Mouse (Mus musculus): Measurements from ENCODE around the gene Stxbp3.
"Not testable (repeated sequence)": the region's sequence is repeated elsewhere in the genome, so short reads cannot be mapped to it uniquely, and the experiment has no call there.

Gene Stxbp3

DNA sequence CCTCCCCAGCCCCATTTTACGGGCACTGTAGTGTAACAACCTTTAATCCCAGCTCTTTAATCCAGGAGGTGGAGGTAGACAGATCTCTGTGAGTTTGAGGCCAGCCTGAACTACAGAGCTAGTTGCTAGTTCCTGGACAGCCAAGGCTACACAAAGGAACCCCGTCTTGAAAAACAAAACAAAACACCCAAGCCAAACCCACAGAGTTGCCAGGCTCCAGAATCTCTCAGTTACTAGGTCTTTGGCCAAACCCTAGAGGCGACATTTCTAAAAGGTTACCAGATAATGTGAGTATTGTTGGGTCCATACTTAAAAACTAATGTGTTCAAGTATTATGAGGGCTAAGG is 16.8 kb upstream of the Stxbp3 start:
- in situ Hi-C loops (cut with MboI, MseI): no loop called here

DNA sequence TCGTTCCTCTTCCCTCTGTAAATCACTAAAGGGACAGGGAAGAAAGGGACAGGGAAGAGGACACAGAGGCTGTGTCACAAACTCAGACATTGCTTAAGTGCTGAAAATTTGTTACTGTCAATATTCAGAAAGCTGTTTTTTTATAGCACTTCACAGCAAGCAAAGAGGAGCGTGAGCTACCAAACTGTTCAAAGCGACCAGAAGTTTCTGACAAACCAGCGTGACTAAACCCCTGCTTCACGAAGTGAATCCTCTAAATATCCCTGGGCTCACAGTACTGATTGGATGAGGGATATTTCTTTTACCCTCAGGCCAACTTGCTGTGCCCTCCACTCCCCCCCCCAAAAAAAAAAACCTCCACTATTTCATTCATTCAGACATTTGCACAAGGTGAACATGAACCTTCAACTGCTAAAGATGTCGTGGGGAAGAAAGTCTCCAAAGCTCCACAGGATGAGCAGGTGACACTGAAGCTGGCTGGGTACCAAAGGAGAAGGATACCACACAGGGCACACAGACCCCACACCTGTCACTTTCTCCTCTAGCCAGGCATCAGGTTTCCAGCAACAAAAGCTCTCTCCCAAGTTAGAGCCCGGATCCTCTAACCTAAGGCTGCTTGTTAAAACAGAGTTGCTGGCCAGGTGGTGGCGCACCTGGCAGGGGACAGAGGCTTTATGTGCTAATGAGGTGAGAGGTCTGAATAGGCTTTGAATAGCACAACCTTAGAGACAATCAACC is 16.2 kb upstream of the Stxbp3 start:
- in situ Hi-C loops (cut with MboI, MseI): no loop called here

DNA sequence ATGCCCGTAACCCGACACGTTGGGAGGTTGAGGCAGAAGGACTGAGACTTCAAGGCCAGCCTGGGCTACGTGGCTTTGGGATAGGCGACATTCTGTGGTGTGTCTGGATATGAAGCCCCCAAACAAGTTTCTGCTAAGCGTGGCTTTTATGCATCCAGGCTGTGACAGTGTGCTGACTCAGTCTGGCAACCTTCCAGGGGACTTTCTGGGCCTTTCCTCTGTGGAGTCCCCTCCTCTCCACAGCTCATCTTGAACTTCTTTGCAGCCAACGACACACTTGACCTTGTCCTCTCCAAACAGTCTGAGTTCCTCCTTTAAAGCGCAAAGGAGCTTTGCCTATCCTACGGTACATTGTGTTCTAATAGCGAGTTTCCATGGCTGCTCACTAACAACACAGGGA is 15.5 kb upstream of the Stxbp3 start:
- in situ Hi-C loops (cut with MboI, MseI): no loop called here

DNA sequence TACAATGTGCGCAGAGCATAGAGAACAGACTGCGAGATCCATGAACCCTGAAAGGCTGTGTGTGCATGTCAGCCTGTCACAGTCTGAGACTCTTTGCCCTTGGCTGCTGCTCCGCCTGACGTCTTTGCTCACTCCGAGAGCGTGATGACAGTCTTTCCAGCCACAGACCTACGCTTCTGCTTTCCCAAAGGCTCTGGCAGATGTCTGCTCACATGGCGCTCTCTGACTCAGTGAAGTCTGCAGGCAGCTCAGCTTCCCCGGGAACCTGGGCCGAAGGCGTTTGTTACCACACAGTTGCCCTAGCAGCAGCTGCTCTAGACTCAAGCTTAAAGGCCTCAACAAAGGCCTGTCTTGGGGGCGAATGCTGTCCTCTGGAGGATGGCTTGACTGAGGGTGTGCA is 15.0 kb upstream of the Stxbp3 start:
- in situ Hi-C loops (cut with MboI, MseI): no loop called here

DNA sequence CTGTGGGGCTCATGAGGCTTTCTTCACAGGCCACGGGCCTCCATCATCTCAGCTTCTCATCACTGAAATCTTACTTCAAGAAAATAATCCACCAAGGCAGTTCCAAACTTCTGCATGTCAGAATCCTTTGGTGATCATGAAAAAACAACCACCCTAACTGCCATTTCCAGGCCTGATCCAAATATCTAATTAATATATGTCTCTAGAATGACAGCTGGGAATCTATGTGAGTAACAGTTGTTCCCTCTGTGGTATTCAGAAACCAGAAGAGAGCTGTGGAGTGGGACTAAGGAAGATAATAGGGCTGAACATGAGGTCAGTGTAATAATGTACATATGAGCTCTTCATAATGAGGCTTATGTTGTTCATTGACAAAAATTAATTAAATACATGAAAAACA is 12.9 kb upstream of the Stxbp3 start:
- in situ Hi-C loops (cut with MboI, MseI): no loop called here

- in situ Hi-C loops (cut with MboI, MseI): no loop called here
These were observed 11.8 kb upstream of the Stxbp3 start for GRCm38 (mm10) chr3:108851996-108852697.

DNA sequence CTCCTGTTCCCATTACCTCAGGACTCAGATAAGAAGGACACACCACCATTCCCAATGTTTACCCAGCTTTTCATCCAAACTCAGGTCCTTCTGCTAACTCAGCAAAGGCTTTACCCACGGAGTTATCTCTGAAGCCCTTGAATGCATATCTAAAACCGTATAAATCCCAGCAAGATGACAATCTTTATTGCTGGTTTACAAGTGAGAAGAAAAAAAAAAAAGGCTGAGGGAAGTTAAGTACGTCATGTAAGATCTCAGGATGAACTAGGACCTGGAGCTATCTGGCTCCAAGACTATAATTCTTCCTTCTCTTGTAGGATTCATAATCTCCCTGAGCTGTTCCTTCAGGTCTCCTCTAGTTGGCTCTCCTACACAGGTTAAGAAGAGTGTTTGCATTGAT is 11.2 kb upstream of the Stxbp3 start:
- in situ Hi-C loops (cut with MboI, MseI): no loop called here

- in situ Hi-C loops (cut with MboI, MseI): no loop called here
These were observed 10.7 kb upstream of the Stxbp3 start for GRCm38 (mm10) chr3:108851075-108851474.

DNA sequence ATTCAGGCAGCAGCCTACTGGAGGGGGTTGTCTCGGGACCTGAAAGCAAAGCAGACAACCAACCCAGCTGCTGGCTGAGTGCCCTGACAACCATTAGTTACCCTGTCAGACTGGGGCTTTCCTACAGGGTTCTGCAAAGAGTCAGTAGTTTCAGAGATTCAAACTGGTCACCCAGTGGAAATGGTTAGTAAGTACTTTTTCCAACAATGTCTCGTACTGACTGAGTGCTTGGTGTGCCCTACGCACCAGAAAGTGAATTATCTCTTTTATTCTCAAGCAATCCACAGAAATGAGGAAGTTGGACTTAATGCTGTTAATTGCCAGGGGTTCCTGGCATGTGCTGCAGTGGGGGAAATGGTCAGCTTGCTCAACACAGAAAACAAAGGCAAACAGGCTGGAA is 10.2 kb upstream of the Stxbp3 start:
- in situ Hi-C loops (cut with MboI, MseI): no loop called here

- in situ Hi-C loops (cut with MboI, MseI): no loop called here
These were observed 6.3 kb upstream of the Stxbp3 start for GRCm38 (mm10) chr3:108846616-108847015.

DNA sequence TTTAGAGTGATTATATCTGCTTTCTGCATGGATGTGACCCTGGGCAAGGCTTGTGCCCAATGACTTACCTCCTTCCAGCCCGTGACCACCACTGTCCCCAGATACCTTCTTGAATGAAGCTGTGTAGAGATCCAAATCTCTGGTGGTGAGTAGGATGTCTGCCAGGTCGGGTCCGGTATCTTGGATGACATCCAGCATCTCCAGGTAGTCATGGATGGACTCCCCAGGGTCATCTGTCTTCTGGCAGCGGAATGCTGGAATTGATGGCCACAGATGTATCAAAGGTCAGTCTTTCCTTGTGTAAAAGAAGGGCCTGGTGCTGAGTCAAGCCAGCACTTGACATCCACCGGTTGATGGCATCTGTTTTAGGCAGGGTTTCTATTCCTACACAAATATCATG is 4.2 kb upstream of the Stxbp3 start:
- in situ Hi-C loops (cut with MboI, MseI): loop anchor here (5.0 kb wide), 1 partner anchor 43 kb away; no protein-coding TSS in a partner anchor

DNA sequence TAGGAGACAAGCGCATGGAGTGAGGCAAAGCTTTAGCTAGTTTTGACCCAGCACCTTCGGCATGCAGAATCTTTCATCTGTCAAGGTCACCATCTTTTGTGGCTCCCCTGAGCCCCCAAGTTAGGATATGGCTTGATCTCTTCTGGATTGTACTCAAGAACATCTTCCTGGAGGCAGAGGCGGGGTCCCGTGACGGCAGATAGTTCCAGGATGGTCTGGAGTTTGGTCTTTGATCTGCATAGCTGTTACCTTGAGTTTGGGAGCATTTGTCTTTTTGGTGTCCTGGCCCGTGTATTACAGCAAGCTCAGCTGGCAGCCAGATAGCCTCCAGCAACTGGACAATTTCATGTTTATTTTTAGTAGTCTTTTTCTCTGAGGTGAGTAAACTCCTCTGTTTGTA is 3.7 kb upstream of the Stxbp3 start:
- in situ Hi-C loops (cut with MboI, MseI): loop anchor here (5.0 kb wide), 1 partner anchor 43 kb away; no protein-coding TSS in a partner anchor

DNA sequence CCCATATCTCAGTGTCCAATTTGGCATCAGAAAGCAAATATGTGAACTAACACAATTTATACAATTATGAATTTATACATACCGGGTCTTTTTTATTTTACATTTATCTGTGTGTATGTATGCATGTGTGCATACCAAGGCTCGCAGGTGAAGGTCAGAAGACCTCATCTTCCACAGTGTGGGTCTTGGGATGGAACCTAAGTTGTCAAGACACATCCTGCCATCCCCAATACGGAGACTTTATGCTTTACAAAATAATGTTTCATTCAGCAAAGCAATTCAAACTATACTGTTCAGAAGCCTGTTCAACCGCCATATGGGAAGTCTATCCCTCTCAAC is 359 bp upstream of the Stxbp3 start:
- in situ Hi-C loops (cut with MboI, MseI): loop anchor here (5.0 kb wide), 1 partner anchor 47 kb away; no protein-coding TSS in a partner anchor

DNA sequence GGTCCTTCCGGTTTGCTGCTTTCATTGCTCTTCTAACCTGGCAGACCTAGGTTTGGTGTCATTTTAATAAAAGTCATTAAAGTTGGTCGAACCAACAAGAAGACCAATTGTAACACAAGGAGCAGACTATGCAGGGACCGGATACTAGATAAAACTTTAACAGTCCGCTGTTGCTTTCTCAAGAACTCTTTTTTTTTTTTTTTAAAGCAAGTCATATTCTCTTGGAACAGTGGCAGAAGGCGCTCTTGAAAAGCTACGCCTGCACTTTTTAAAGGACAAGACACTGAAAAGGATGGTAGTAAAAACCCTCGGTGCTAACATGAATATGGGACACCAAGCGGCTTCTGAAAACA is 703 bp downstream of the Stxbp3 start:
- in situ Hi-C loops (cut with MboI, MseI): no loop called here

- in situ Hi-C loops (cut with MboI, MseI): no loop called here
These were observed 1.3 kb downstream of the Stxbp3 start for GRCm38 (mm10) chr3:108838980-108839379.

DNA sequence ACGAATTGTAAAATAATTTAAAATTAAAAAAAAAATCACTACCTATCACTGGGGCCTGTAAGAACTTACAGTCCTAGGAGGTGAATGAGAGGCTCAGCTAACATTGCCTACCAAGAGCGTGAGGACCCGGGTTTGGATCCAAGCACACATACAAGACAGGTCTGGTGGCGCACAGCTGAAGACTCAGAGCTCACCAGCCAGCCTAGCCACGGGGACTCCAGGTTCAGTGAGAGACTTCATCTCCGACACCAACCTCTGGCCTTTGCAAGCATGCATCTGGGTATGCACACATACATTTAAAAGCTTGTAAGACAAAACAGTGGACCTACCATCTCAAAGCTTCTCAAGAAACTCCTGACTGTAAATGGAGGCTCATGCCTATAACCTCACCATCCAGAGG is 3.4 kb downstream of the Stxbp3 start:
- in situ Hi-C loops (cut with MboI, MseI): no loop called here

- in situ Hi-C loops (cut with MboI, MseI): not testable (repeated sequence)
These were observed 6.6 kb downstream of the Stxbp3 start for GRCm38 (mm10) chr3:108833717-108834116.

GRCm38 (mm10) chr3:108831750-108832149 is 8.6 kb downstream of the Stxbp3 start:
- in situ Hi-C loops (cut with MboI, MseI): no loop called here

DNA sequence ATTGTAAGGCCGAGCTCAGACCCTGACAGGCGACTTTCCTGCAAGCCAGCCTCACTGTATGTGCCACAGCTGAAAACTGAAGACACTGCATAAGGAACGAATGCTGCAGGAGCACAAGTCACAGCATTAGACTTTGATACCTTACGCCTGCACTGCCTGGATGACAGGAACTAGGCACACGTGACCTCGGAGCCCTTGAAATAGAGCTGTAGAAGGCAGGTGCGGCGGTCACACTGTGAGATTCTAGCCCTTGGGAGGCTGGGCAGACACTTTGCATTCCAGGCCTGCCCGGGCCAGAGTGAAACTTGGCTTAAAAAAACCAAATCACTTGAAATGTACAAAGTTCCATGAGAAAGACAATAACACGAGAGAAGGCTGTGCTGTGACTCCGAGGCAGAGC is 9.8 kb downstream of the Stxbp3 start:
- in situ Hi-C loops (cut with MboI, MseI): no loop called here

GRCm38 (mm10) chr3:108815631-108816030 is 24.7 kb downstream of the Stxbp3 start:
- in situ Hi-C loops (cut with MboI, MseI): no loop called here

- in situ Hi-C loops (cut with MboI, MseI): no loop called here
These were observed 29.5 kb downstream of the Stxbp3 start for GRCm38 (mm10) chr3:108810747-108811263.

GRCm38 (mm10) chr3:108805622-108806021 is 34.7 kb downstream of the Stxbp3 start:
- in situ Hi-C loops (cut with MboI, MseI): no loop called here

GRCm38 (mm10) chr3:108798375-108798774 is 42.0 kb downstream of the Stxbp3 start:
- in situ Hi-C loops (cut with MboI, MseI): no loop called here

Data from regulatory T cell (primary cell).